Mouse (Mus musculus): ENCODE data around the gene A730061H03Rik.
A peak's percentile ranks its signal among the peaks of the same experiment; 100 is the strongest.

Gene A730061H03Rik

GRCm38 (mm10) chr14:55581981-55582681, 21.9 kb upstream of the A730061H03Rik start:
- no peak for DNase-seq (ENCODE audit: low read depth)

GRCm38 (mm10) chr14:55580731-55581130, 20.5 kb upstream of the A730061H03Rik start:
- no peak for DNase-seq (ENCODE audit: low read depth)

GRCm38 (mm10) chr14:55579511-55580496, 19.6 kb upstream of the A730061H03Rik start:
- no peak for DNase-seq (ENCODE audit: low read depth)

GRCm38 (mm10) chr14:55578668-55579269, 18.6 kb upstream of the A730061H03Rik start:
- DNase-seq (ENCODE audit: low read depth), result peak; percentile 59

- DNase-seq (ENCODE audit: low read depth), result peak; percentile 82
These were observed 17.9 kb upstream of the A730061H03Rik start, which contains the start of gene Psme1 for GRCm38 (mm10) chr14:55577871-55578667. Psme1 (plus strand) TSS chr14:55578123.

- DNase-seq (ENCODE audit: low read depth), result no peak
These were observed 16.2 kb upstream of the A730061H03Rik start for GRCm38 (mm10) chr14:55576376-55576775.

GRCm38 (mm10) chr14:55575711-55576110, 15.5 kb upstream of the A730061H03Rik start:
- DNase-seq (ENCODE audit: low read depth), result no peak

- no peak for DNase-seq (ENCODE audit: low read depth)
These were observed 15.1 kb upstream of the A730061H03Rik start, which contains the start of gene Fitm1 for GRCm38 (mm10) chr14:55575302-55575701. Fitm1 (plus strand) TSS chr14:55575617.

GRCm38 (mm10) chr14:55571760-55572159, 11.6 kb upstream of the A730061H03Rik start:
- no peak for DNase-seq (ENCODE audit: low read depth)

GRCm38 (mm10) chr14:55570588-55570987, 10.4 kb upstream of the A730061H03Rik start:
- DNase-seq (ENCODE audit: low read depth), result no peak

- DNase-seq (ENCODE audit: low read depth), result no peak
These were observed 7.3 kb upstream of the A730061H03Rik start for GRCm38 (mm10) chr14:55567496-55567895.

GRCm38 (mm10) chr14:55565748-55566147, 5.5 kb upstream of the A730061H03Rik start:
- peak; percentile 35 for DNase-seq (ENCODE audit: low read depth)

- no peak for DNase-seq (ENCODE audit: low read depth)
These were observed 3.0 kb upstream of the A730061H03Rik start for GRCm38 (mm10) chr14:55563249-55563648.

GRCm38 (mm10) chr14:55561860-55562259, 1.7 kb upstream of the A730061H03Rik start:
- no peak for DNase-seq (ENCODE audit: low read depth)

GRCm38 (mm10) chr14:55559799-55560201, 406 bp downstream of the A730061H03Rik start, which contains the start of gene Dcaf11:
Dcaf11 (plus strand) TSS chr14:55560006.
- DNase-seq (ENCODE audit: low read depth), result peak; percentile 78

GRCm38 (mm10) chr14:55558740-55559448, 1.3 kb downstream of the A730061H03Rik start:
- no peak for DNase-seq (ENCODE audit: low read depth)

GRCm38 (mm10) chr14:55557587-55557986, 2.6 kb downstream of the A730061H03Rik start:
- no peak for DNase-seq (ENCODE audit: low read depth)

- peak; percentile 90 for DNase-seq (ENCODE audit: low read depth)
These were observed 3.2 kb downstream of the A730061H03Rik start for GRCm38 (mm10) chr14:55557003-55557402.

- DNase-seq (ENCODE audit: low read depth), result no peak
These were observed 4.4 kb downstream of the A730061H03Rik start for GRCm38 (mm10) chr14:55555788-55556187.

- DNase-seq (ENCODE audit: low read depth), result no peak
These were observed 5.6 kb downstream of the A730061H03Rik start for GRCm38 (mm10) chr14:55554635-55555034.

GRCm38 (mm10) chr14:55551794-55552193, 8.4 kb downstream of the A730061H03Rik start:
- DNase-seq (ENCODE audit: low read depth), result no peak

All from NIH3T3 (cell line).